Mouse (Mus musculus) left cerebral cortex, postnatal 14 days (tissue): ENCODE results near the gene Ccer1. TPM values are rescaled to one million over a fixed set of nuclear protein-coding genes. Genes with fewer than 3 reads are reported as not detected.
"Not testable (repeated sequence)": the region's sequence is repeated elsewhere in the genome, so short reads cannot be mapped to it uniquely, and the experiment has no call there.

Source experiments
- DNase-seq, 2 experiments: peaks; one replicate each; pipeline ENCODE4 v3.0.0; 2021 to 2022; ENCODE audit warnings: low spot score in 2 of 2, mixed read lengths in 1 of 2
- intact Hi-C: fragments of 180-260 bp; cut with DNase I; formaldehyde crosslinking; loops from one replicate; pipeline ENCODE4 v1.15.1; 2025
- total RNA-seq, 2 experiments: library from RNA; stranded (reverse); gene quantifications; 2 replicates each; pipeline ENCODE4 v1.2.3; 2021

Ccer1 gene
- total RNA-seq, 2 experiments from 2014 or later, result not detected

- DNase-seq, result no peak
- intact Hi-C loops, result no loop called here
Observed at GRCm38 (mm10) chr10:97725929-97726328, 33.1 kb downstream of the Ccer1 start.

GRCm38 (mm10) chr10:97726655-97727054 lies 33.8 kb downstream of the Ccer1 start, which contains the start of gene C030005K15Rik:
Gene C030005K15Rik, minus strand, starts transcription at chr10:97726755.
- DNase-seq, intact Hi-C loops: not testable (repeated sequence)

Other genes starting within 250 kb of the Ccer1 start
- gene Dcn, start 213.4 kb upstream of the Ccer1 start, total RNA-seq, result 10 to 100 TPM; 25.2 to 35.6 TPM
- gene Lum, start 127.9 kb upstream of the Ccer1 start, total RNA-seq, result 1 to 10 TPM; 3.9 TPM
- gene Kera, start 86.2 kb upstream of the Ccer1 start, total RNA-seq, result not detected
- under 1 TPM; 0.20 to 0.44 TPM for gene Epyc, start 49.0 kb upstream of the Ccer1 start, total RNA-seq
- gene C030005K15Rik, start 33.7 kb downstream of the Ccer1 start, total RNA-seq, result under 1 TPM in 1 of 2 experiments, not detected in 1; 0.23 TPM